Mouse (Mus musculus) effector memory CD4-positive, alpha-beta T cell, adult 5 months (primary cell): Measurements from ENCODE around the gene Ccdc105. TPM values are rescaled to one million over a fixed set of nuclear protein-coding genes. Genes with fewer than 3 reads are reported as not detected.

Experiments
- polyA plus RNA-seq: library from polyadenylated mRNA; unstranded; fragments of 100-300 nt; shearing (Covaris generic); gene quantifications from one replicate; pipeline ENCODE4 v1.2.1, GENCODE M21; 2017

Gene Ccdc105
- not detected for polyA plus RNA-seq

DNA sequence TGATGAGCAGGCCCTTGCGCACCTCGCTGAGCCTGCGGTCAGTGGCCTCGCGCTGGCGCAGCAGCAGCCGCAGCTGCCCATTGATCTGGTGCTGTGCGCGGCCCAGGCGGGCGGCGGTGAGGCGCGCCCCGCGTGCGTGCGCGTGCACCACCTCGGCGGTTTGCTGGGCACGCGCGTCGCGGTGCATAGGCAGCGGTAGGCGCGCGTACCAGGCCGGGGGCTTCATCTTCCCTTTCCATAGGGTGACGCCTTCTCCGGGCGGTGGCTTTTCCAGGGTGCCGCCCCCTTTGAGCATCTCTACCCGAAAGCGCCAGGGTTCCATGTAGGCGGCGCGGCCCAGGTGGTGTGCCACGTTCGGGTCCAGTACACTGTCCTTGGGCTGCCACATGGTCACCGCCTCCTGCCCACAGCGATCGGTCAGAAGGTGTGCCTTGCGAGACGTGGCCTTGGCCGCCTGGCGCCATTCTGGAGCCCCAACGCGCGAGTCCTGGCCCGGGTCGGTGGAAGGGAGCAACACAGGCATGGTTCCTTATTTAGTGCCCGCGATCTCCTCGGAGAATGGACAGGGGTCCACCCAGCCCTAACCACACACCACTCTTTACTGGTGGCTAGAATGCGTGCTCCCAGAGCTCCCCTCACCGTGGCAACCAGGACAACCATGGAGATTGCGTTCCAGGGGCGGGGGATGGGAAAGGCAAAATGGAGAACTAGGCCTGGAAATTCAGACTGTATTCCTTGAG is at the start of gene Ccdc105:
TSS of gene Ccdc105 (minus strand) at position 614 of the 740 bp plus-strand sequence.

DNA sequence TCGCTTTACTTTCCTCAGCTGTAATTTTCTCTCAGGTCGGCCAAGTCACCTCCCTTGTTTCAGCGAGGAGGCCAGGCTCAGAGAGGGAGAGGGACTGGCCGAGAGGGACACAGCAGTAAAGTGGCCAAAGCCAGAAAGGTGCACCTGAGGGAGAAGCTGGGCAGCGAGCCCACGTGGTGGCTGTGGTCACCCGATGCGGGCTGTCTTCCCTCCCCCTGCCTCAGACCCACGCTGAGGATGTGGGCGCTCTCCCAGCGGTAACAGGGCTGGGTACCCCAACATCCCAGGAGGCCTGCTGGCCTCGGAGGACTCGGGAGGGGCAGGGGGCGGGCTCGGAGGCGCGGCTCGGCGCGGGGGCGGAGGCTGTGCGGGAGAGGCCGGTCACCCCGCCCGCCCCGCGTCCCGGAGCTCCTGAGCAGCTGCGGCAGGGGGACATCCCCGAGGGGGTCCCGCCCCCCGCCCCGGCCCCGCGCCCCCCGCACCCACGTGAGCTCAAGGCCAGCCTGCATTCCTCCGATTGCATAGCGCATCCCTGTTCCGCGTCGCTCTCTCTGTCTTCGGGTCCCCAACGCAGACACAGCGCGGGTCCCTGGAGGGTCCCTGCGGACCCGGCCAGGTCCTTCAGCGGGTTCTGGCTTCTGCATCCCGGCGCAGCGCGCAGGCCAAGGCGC is 27.3 kb upstream of the Ccdc105 start, which contains the start of gene Slc1a6:
TSS of gene Slc1a6 (plus strand) at position 516 of the 671 bp plus-strand sequence.

DNA sequence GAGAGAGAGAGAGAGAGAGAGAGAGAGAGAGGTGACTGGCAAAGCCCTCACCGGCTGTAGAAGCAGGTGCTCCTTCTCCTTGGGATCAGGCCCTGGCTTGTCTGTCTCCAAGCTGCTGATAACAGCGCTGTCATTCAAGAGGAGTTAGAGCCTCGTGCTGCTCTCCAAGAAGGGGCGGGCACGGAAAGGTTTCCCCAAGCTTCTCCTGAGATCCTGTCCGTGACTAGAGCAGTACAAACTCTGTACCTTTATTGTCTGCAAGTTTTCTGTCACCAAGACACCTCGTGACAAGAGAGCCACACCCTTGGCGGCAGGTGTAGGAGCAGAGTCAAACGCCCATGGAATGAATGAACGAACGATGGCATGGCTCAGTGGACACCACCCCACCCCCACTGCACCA is 34.8 kb downstream of the Ccdc105 start, which contains the start of gene Casp14:
TSS of gene Casp14 (minus strand) at position 239 of the 400 bp plus-strand sequence.

Other genes with a start within 250 kb of the Ccdc105 start
- gene Olfr1358, start 235.6 kb downstream of the Ccdc105 start, polyA plus RNA-seq = not detected
- 44.2 TPM for gene Ilvbl, start 178.7 kb downstream of the Ccdc105 start, polyA plus RNA-seq
- not detected for gene Syde1, start 161.1 kb downstream of the Ccdc105 start, polyA plus RNA-seq
- gene Olfr1357, start 135.0 kb downstream of the Ccdc105 start, polyA plus RNA-seq = not detected
- gene Casp14, start 34.8 kb downstream of the Ccdc105 start, polyA plus RNA-seq = not detected
- gene Slc1a6, start 27.4 kb upstream of the Ccdc105 start, polyA plus RNA-seq = not detected
- 0.40 TPM for gene Olfr1356, start 99.1 kb upstream of the Ccdc105 start, polyA plus RNA-seq
- gene Olfr1355, start 122.5 kb upstream of the Ccdc105 start, polyA plus RNA-seq = not detected
- not detected for gene Olfr1354, start 160.1 kb upstream of the Ccdc105 start, polyA plus RNA-seq
- gene Olfr8, start 197.6 kb upstream of the Ccdc105 start, polyA plus RNA-seq = not detected
- gene Olfr1353, start 210.2 kb upstream of the Ccdc105 start, polyA plus RNA-seq = not detected
- gene Olfr1352, start 228.0 kb upstream of the Ccdc105 start, polyA plus RNA-seq = not detected